Mouse (Mus musculus): ENCODE data around the gene Mill2. TPM values are rescaled to one million over a fixed set of nuclear protein-coding genes. Genes with fewer than 3 reads are reported as not detected.
"Not testable (repeated sequence)": the region's sequence is repeated elsewhere in the genome, so short reads cannot be mapped to it uniquely, and the experiment has no call there.

Mill2 gene
- 5.3 and 7.8 TPM in 2 replicates for total RNA-seq (2021)
- long read RNA-seq, partial matches to known transcripts = 1 of 4 reads
- long read RNA-seq, other reads (novel, unspliced or antisense) = 3 of 4 reads

- DNase-seq = no peak
These were observed at the start of gene Mill2 for GRCm38 (mm10) chr7:18839865-18840264. TSS of gene Mill2 (plus strand) at chr7:18839966.

- DNase-seq = not testable (repeated sequence)
These were observed 49.1 kb upstream of the Mill2 start for GRCm38 (mm10) chr7:18790671-18791070.

GRCm38 (mm10) chr7:18798420-18798819 is 41.3 kb upstream of the Mill2 start, which contains the start of gene Psg19:
TSS of gene Psg19 (minus strand) at chr7:18798520.
- no peak for DNase-seq

GRCm38 (mm10) chr7:18799129-18799528 is 40.6 kb upstream of the Mill2 start:
- no peak for DNase-seq

- no peak for DNase-seq
These were observed 36.2 kb upstream of the Mill2 start for GRCm38 (mm10) chr7:18803526-18803925.

DNA sequence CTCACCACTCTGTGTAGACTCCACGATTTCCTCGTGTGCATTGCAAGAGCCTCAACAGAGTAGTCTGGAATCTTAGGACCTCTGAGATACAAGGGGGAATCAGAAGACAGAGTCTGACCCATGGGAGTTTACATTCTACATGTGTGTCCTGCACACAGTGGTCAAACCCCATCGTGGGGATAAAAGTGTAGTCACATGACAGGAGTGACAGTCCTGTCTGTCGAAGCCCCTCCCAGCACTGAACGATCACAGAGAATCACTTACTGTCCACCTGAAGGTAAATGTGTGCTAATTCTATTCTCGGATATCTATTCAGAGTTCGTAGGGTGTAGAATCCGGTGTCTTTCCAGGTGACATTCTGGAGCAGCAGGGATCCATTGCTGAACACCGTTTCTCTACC is 21.5 kb upstream of the Mill2 start:
- no peak for DNase-seq

DNA sequence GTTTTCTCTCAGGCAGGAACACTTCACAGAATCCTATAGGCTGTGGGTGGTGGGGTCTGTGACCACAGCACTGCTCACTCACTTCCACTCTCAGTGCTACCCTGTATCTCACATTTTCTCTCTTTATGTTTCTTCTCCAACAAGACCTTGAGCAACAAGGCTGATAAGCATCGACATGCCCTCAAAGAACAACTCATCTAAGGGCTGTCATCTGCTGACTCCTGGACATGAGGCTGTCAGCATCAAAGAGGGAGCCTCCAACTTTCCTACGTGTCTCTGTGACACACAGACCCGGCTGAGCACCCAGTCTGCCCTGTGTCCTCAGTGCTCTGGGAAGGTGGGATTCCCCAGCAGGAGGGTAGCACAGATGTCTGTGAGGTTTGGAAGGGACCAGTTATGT is 18.3 kb upstream of the Mill2 start, which contains the start of gene Psg17:
Gene Psg17, minus strand, starts transcription at position 101 of the 400 bp plus-strand sequence.
- no peak for DNase-seq

DNA sequence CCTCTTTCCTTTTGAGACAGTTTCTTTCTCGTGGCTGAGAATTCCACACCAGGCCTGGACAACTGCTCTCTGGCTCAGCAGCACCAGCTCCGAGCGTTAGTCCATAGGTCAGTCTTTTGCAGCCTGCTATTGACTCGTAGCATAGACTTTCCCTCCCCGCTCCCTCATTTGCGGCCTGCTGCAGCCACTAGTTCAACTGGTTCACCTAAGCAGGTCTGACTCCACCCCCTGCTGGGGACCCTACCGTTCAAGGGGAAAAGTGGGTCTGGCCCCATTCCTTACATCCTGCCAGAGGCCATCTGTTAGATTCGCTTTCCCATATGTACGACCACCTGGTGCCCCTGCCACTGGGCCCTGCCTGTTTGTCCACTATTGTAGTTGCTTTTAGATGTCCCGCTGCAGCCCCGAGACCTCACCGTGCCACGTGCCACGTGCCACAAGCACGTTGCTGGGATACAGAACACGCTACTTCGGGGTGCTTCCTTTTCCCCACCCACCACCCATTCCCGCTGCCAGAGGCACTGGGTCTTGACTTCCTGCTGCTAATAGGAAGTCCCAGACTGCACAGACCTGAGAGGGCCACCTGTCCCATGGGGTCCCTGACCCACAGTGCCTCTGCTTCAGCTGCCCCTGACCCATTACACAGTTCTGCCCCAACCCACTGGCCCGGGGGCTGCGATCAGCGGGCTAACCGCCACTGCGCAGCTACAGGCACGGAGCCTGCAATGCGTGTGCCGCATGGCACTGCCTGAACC is 11.8 kb upstream of the Mill2 start:
- no peak for DNase-seq

- DNase-seq = no peak
These were observed 11.2 kb upstream of the Mill2 start for GRCm38 (mm10) chr7:18828592-18828991.

- no peak for DNase-seq
These were observed 10.2 kb upstream of the Mill2 start for GRCm38 (mm10) chr7:18829545-18829944.

DNA sequence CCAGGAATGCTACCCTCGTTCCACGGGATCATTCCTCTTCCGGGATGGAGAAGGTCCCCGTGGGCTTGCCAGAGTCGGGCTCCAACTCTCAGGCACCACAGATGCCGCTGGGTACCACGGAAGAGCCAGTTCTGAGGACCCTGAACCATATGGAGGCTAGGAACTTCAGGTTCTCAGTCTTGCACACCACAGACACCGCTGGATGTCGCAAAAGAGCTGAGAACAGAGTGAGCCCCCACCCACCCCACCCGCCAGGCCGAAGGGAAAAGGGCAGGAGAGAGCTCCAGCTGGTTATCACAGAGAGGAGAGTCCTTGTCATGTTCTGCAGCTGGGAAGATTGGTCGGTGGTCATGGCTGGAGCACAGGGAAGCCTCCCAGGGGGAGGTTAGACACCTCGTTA is 7.5 kb upstream of the Mill2 start:
- no peak for DNase-seq

DNA sequence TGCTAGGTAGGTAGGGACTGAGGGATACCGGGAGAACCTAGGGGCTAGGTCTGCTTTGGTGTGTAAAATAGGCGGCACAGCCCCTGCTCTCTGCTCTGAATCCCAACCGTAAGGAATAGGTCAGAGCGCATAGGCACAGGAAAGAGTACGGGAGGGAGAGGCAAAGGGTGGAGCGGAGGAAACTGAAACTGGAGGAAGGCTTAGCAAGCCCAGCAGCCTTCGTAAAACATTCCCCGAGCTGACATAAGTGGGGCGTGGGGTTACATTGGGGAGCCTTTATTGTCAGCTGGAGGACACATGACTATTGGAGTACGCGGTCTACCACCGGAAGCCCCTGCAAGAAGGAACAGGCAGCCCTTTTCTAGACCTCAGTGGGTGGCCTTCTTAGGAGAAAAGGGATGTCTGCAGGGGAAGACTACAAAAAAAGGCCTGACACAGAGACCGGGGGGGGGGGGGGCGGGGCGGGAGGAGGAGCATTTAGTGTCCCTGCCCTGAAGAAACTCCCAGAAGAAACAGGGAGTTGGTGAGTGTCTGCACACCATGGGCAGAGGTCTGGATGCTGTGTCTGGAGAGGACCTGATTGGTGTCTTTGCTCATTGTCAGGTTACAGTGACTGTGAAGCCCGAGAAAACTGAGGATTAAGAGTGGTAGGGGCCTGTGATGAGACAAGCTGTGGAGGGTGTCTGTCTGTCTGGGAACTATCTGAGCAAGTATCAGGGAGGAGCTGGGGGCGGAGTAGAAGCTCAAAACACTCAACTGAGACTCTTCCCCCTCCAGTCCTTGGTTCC is 814 bp downstream of the Mill2 start:
- peak; percentile 18 for DNase-seq

DNA sequence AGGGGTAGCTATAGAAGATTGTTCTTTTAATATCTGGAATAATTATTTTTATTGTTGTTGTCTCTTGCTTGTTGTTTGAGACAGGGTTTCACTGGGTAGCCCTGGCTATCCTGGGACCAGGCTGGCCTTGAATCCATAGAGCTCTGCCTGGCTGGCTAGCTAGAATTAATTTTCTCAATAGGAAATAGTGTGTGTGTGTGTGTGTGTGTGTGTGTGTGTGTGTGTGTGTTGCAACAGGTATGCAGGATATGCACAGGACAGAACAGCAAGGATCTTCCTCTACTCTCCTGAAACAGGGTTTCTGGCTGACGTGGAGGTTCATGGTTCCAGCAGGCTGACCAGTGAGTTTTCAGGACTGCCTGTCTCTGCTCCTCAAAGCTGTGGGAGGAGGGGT is 1.4 kb downstream of the Mill2 start:
- no peak for DNase-seq

DNA sequence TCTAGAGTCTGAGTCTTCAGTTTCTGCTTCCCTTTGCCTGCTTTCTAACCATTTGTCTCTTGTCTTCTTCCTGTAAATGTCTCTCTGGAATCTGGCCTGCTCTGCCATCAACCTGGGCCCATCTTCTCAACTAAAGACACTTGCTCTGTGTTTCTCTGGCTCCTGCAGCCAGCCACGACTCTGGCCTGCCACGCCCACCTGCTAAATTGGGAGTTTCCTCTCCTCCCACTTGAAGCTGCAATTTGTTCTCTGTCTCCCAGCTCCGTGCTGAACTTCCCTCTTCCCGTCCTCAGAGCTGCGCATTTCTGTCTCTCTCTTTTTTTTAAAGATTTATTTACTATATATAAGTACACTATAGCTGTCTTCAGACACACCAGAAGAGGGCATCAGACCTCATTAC is 5.0 kb downstream of the Mill2 start:
- DNase-seq = no peak

DNA sequence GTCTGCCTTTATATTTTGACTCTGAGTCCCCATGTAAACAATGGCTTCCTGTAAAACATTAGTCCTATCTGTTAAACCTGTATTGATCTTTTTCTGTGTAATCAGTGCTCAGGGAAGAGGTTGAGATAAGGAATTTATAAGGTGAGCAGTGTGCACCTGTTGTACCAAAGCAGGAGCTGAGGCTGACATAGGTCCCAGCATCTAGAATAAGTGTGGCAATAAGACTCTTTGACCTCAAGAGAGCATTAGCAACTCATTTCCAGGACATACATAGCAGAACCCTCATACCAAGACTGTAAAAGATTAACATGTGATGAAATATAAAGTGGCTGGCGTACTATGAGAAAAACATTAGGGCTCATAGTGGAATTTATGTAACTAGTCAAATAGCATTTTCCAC is 8.6 kb downstream of the Mill2 start:
- no peak for DNase-seq

DNA sequence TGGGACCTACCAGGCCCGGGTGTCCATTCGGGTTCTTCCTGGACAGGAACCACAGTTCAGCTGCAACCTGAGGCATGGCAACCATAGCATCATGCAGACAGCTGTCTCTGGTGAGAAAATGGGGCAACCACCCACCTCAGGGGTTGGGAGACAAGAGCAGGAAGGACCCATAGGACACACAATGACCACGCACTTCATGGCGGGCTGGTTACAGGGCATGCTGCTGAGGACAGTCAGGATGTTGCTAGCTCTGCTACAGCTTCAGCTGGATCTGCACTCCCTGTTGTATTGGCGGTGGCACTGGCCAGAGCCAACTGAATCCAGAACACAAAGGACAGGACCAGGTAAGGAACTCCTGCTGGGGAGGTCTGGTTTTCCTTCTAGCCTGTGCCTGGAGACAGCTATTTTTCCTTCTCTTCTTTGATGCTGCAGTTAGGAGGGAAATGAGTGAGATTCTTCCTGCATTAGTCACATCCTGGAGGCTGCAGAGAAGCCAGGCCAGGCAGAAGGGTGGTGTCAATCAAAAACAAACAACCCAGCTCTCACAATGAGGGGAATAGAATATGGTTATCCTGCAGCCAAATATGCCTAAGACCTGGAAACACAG is 18.6 kb downstream of the Mill2 start:
- no peak for DNase-seq

GRCm38 (mm10) chr7:18862801-18863200 is 23.0 kb downstream of the Mill2 start:
- DNase-seq = no peak

GRCm38 (mm10) chr7:18868491-18868890 is 28.7 kb downstream of the Mill2 start:
- DNase-seq = no peak

DNA sequence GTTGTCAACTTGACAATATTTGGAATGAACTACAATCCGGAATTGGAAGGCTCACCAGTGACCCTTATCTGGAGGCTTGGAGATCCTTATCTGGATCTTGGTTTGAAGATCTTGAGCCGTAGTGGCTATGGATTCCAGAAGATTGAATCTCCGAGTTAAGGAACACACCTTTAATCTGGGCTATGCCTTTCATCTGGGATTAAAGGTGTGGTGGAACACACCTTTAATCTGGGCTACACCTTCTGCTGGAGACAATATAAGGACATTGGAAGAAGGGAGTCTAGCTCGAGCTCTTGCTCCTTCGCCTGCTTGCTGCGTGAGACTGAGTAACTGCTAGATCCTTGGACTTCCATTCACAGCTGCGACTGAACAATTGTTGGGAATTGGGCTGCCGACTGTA is 31.3 kb downstream of the Mill2 start, which contains the start of gene Pglyrp1:
Gene Pglyrp1, plus strand, starts transcription at position 301 of the 400 bp plus-strand sequence.
- not testable (repeated sequence) for DNase-seq

DNA sequence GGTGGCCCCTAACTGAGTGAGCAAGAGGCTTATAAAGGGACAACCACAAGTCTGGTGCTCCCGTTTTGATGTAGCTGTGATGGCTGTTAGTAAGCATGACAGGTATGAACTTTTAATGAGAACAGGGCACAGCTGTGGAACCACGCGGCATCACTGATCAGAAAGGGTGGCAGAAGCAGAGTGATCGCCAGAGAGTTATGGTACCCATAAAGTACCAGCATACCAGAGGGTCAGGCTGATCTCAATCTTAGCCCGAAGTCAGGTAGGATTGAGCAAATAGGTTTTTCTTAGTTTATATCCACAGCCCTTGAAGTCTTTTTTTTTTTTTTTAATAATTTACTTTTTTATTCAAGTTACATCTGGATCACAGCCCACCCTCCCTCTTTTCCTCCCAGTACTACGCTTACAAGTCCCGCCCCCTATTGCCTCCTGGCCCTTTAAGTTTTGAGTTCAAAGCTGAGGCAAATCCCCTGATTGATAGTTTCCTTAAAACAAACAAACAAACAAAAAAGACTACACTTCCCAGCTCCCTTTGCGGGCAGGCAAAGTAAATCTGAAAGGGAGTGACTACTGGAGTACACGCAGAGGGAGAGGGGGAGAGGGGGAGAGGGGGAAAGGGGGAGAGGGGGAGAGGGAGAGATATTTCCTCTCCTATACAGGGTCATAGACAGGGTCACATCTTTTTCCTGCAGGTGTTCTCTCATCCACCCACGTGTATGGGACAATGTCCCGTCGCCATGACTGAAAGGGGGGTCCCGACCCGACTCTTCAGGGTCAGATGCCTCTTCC is 32.4 kb downstream of the Mill2 start:
- DNase-seq = no peak

GRCm38 (mm10) chr7:18872816-18873215 is 33.0 kb downstream of the Mill2 start:
- DNase-seq = no peak

GRCm38 (mm10) chr7:18873253-18873652 is 33.5 kb downstream of the Mill2 start:
- DNase-seq = peak; percentile 58

Data from adrenal gland, postnatal 25 days (tissue).